Mouse (Mus musculus) Patski (cell line): ENCODE measurements around the gene Mettl16. TPM values are rescaled to one million over a fixed set of nuclear protein-coding genes. Genes with fewer than 3 reads are reported as not detected.

Experiments
- ATAC-seq: fragments of 100-300 bp; one replicate; pipeline ENCODE4 v1.8.0; 2021
- CTCF ChIA-PET: fragments of 350-600 bp; sonication (Branson Sonifier 250); formaldehyde crosslinking; loops from one replicate; lab custom pipeline; 2022; ENCODE audit warnings: inconsistent platforms; lab: Charles Lee
- POLR2A ChIA-PET: fragments of 350-600 bp; sonication (Branson Sonifier 250); formaldehyde crosslinking; loops from one replicate; lab custom pipeline; 2022; ENCODE audit warnings: antibody characterized with exemption, inconsistent platforms; lab: Charles Lee
- DNase-seq: peaks from one replicate; pipeline ENCODE4 v3.0.0-alpha.2; 2011; ENCODE audit warnings: low read depth, low spot score
- H3K27me3 ChIP-seq: fragments of 371-371 bp; one replicate; pipeline ENCODE4 v1.5.1; 2021
- CTCF ChIP-seq: fragments of 100-300 bp; IDR thresholded peaks from one replicate; pipeline ENCODE4 v1.5.1; 2021
- in situ Hi-C: fragments of 300-500 bp; cut with MboI; formaldehyde crosslinking; loops from 3 replicates; pipeline ENCODE4 v1.11.1; 2018; ENCODE audit warnings: low pct_unique_long_range_greater_than_20kb, mixed read lengths
- polyA plus RNA-seq: library from polyadenylated mRNA; unstranded; gene quantifications from one replicate; pipeline ENCODE4 v1.2.3, GENCODE M21; 2021

The Mettl16 gene
- polyA plus RNA-seq, 1 experiment from 2014 or later: 33.6 TPM

- no peak for ATAC-seq
- CTCF ChIA-PET: interaction anchor here (1.3 kb wide), 2 partner anchors 10 to 13 kb away, joined by 3 to 4 read pairs; no protein-coding TSS in a partner anchor
- POLR2A ChIA-PET: interaction anchor here (2.6 kb wide), 1 partner anchor 20 kb away, joined by 8 read pairs; the partner anchor contains the start of gene Sgsm2
- in situ Hi-C loops: no loop called here
- H3K27me3 ChIP-seq: no peaks in the 10 kb centered on the region
- no peak for DNase-seq
- TF ChIP-seq CTCF: no peak
Measured at GRCm38 (mm10) chr11:74876801-74877200, 106.2 kb downstream of the Mettl16 start.

Other genes starting within 250 kb of the Mettl16 start
- gene Rap1gap2, start 159.9 kb upstream of the Mettl16 start, polyA plus RNA-seq: 21.1 TPM
- gene Ccdc92b, start 151.2 kb upstream of the Mettl16 start, polyA plus RNA-seq: 0.46 TPM
- 87.1 TPM for gene Cluh, start 121.3 kb upstream of the Mettl16 start, polyA plus RNA-seq
- gene Pafah1b1, start 46.2 kb upstream of the Mettl16 start, polyA plus RNA-seq: 109 TPM
- gene Mnt, start 60.1 kb downstream of the Mettl16 start, polyA plus RNA-seq: 24.7 TPM
- gene Sgsm2, start 126.2 kb downstream of the Mettl16 start, polyA plus RNA-seq: 27.0 TPM
- 38.2 TPM for gene Tsr1, start 127.2 kb downstream of the Mettl16 start, polyA plus RNA-seq
- gene Smg6, start 155.0 kb downstream of the Mettl16 start, polyA plus RNA-seq: 20.5 TPM
- 28.5 TPM for gene Srr, start 155.1 kb downstream of the Mettl16 start, polyA plus RNA-seq